Mouse (Mus musculus): ENCODE measurements around the gene Gm1043.

GRCm38 (mm10) chr5:37257243-37257642, 172.1 kb downstream of the Gm1043 start:
- TF ChIP-seq CTCF (IDR thresholded peaks at IDR 0.05; ENCODE audit: borderline replicate concordance, control insufficient read depth, extremely low read depth, insufficient read depth, low read length, poor library complexity) (no peak), POLR2A (IDR thresholded peaks at IDR 0.05; ENCODE audit: control insufficient read depth, extremely low read depth, insufficient read depth, low read length, poor library complexity) (no peak)

All from thymus, adult 2 months (tissue).